Mouse (Mus musculus): ENCODE results near the gene Cenph.

Gene Cenph

GRCm38 (mm10) chr13:100744036-100744744, 31.5 kb downstream of the Cenph start, which contains the start of gene Mrps36:
Mrps36 (minus strand) TSS chr13:100744659.
- 0% methylated on average over 52 of the region's 52 CpGs for WGBS

GRCm38 (mm10) chr13:100743346-100744035, 32.2 kb downstream of the Cenph start:
- WGBS: 71% methylated on average over 11 of the region's 11 CpGs

- 90% methylated on average over 5 of the region's 5 CpGs for WGBS
These were observed 32.9 kb downstream of the Cenph start for GRCm38 (mm10) chr13:100742831-100743230.

GRCm38 (mm10) chr13:100732756-100733155, 42.9 kb downstream of the Cenph start:
- 96% methylated on average over 2 of the region's 2 CpGs for WGBS

- WGBS: 91% methylated on average over 6 of the region's 6 CpGs
These were observed 44.1 kb downstream of the Cenph start for GRCm38 (mm10) chr13:100731462-100732046.

GRCm38 (mm10) chr13:100730861-100731176, 44.9 kb downstream of the Cenph start, which contains the start of gene Cdk7:
Cdk7 (minus strand) TSS chr13:100730939.
- WGBS: 0% methylated on average over 19 of the region's 19 CpGs

GRCm38 (mm10) chr13:100730153-100730860, 45.4 kb downstream of the Cenph start:
- under 1% methylated on average over 30 of the region's 30 CpGs for WGBS

GRCm38 (mm10) chr13:100728530-100728929, 47.2 kb downstream of the Cenph start:
- 91% methylated on average over 4 of the region's 4 CpGs for WGBS

- WGBS: 90% methylated on average over 5 of the region's 5 CpGs
These were observed 47.6 kb downstream of the Cenph start for GRCm38 (mm10) chr13:100728086-100728485.

GRCm38 (mm10) chr13:100725194-100725593, 50.5 kb downstream of the Cenph start:
- WGBS: 81% methylated on average over 10 of the region's 10 CpGs

GRCm38 (mm10) chr13:100724051-100724754, 51.5 kb downstream of the Cenph start:
- 50% methylated on average over 7 of the region's 7 CpGs for WGBS

- WGBS: 77% methylated on average over 5 of the region's 5 CpGs
These were observed 54.0 kb downstream of the Cenph start for GRCm38 (mm10) chr13:100721656-100722055.

GRCm38 (mm10) chr13:100715467-100715866, 60.2 kb downstream of the Cenph start:
- WGBS: 88% methylated on average over 6 of the region's 6 CpGs
